Comparison of ENCODE assay signal across 21 mouse cellular contexts in the genomic region with DNA sequence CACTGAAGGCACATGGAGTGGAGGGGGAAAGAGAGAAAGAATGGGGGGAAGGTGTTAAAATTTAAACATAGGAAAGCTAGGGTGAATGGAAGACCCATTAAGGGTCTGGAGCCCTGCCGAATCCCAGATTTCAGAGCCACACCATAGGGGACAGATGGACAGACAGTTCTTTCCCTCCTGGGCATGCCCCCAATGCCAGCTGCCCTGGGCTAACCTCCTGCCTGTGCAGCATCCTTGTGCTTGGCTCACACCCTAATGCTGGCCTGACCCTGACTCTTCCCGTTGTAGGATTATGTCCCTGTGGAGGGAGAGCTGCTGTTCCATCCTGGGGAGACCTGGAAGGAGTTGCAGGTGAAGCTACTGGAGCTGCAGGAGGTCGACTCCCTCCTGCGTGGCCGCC.
"Had no signal": no experiment of that assay in that cellular context is flagged by ENCODE, and none has a peak within 500 bp of the region (broad histone marks: within the 10 kb centered on the region; RNA-seq: fewer than 3 reads in every experiment).

No protein-coding gene starts in this region.

- H3K4me3 ChIP-seq: layer of hippocampus, adult 2 months; limb, embryonic 10.5 days; limb, embryonic 13.5 days; liver, embryonic 12.5 days; liver, embryonic 15.5 days; lung, embryonic 15.5 days; megakaryocyte, embryonic 14.5 days; midbrain, embryonic 10.5 days; stomach, embryonic 15.5 days had no signal

- H3K4me1 ChIP-seq: lung, embryonic 15.5 days; stomach, embryonic 15.5 days had no signal

- ATAC-seq: liver, embryonic 12.5 days had no signal

- H3K9me3 ChIP-seq: limb, embryonic 10.5 days; limb, embryonic 13.5 days; liver, embryonic 12.5 days; liver, embryonic 15.5 days; lung, embryonic 15.5 days; megakaryocyte, embryonic 14.5 days; midbrain, embryonic 10.5 days; stomach, embryonic 15.5 days had no signal

- DNase-seq: kidney, postnatal 25 days; layer of hippocampus, adult 9-11 months; liver; lung, adult 18-20 months; lung, postnatal 10 days; lung, postnatal 36 days; midbrain, embryonic 14.5 days; retina, postnatal 1 day; right cerebral cortex, postnatal 25 days; spleen, adult 18-20 months; thymus, postnatal 25 days had no signal

- H3K9ac ChIP-seq: limb, embryonic 13.5 days; liver, embryonic 12.5 days; liver, embryonic 15.5 days; lung, embryonic 15.5 days; stomach, embryonic 15.5 days had no signal

- H3K4me2 ChIP-seq: limb, embryonic 13.5 days; liver, embryonic 12.5 days; liver, embryonic 15.5 days; lung, embryonic 15.5 days; stomach, embryonic 15.5 days had no signal

- H3K27me3 ChIP-seq: stomach, embryonic 15.5 days had no signal

- H3K36me3 ChIP-seq: limb, embryonic 10.5 days; limb, embryonic 13.5 days; liver, embryonic 12.5 days; liver, embryonic 15.5 days; lung, embryonic 15.5 days; midbrain, embryonic 10.5 days; stomach, embryonic 15.5 days had no signal

- H3K27ac ChIP-seq: kidney, postnatal 0 days; layer of hippocampus, adult 2 months; limb, embryonic 10.5 days; limb, embryonic 13.5 days; liver, embryonic 12.5 days; liver, embryonic 15.5 days; lung, embryonic 15.5 days; midbrain, embryonic 10.5 days; stomach, embryonic 15.5 days had no signal
